Mouse (Mus musculus) stomach, embryonic 14.5 days (tissue): ENCODE data around the gene Aen. TPM values are rescaled to one million over a fixed set of nuclear protein-coding genes. Genes with fewer than 3 reads are reported as not detected.

Experiments
- ATAC-seq: fragments of 200-750 bp; cut with Nextera tagmentation; 2 replicates; pipeline ENCODE4 v1.8.0; 2017; ENCODE audit warnings: low read depth, moderate TSS enrichment; ENCODE audit not compliant: insufficient number of reproducible peaks, insufficient read depth, low FRiP score
- H3K27ac ChIP-seq: fragments of 300-500 bp; sonication (generic); 2 replicates; pipeline ENCODE4 v1.5.1; 2014; ENCODE audit warnings: mild to moderate bottlenecking, low read length, moderate library complexity, mixed read lengths
- H3K27me3 ChIP-seq: fragments of 300-500 bp; sonication (generic); 2 replicates; pipeline ENCODE4 v1.6.1; 2014; ENCODE audit warnings: low read length, control low read depth, mixed read lengths; ENCODE audit not compliant: control insufficient read depth, insufficient read depth
- H3K36me3 ChIP-seq: fragments of 300-500 bp; sonication (generic); 2 replicates; pipeline ENCODE4 v1.6.1; 2014; ENCODE audit warnings: mild to moderate bottlenecking, control low read depth, low read length, moderate library complexity, mixed read lengths; ENCODE audit not compliant: control insufficient read depth, insufficient read depth
- H3K4me1 ChIP-seq: fragments of 300-500 bp; sonication (generic); 2 replicates; pipeline ENCODE4 v1.6.1; 2014; ENCODE audit warnings: low read length, control low read depth, mixed read lengths; ENCODE audit not compliant: control insufficient read depth, insufficient read depth
- H3K4me2 ChIP-seq: fragments of 300-500 bp; sonication (generic); replicated peaks from 2 replicates; pipeline ENCODE4 v1.6.1; 2014; ENCODE audit warnings: low read depth, low read length, control low read depth
- H3K4me3 ChIP-seq: fragments of 300-500 bp; sonication (generic); 2 replicates; pipeline ENCODE4 v1.5.1; 2014; ENCODE audit warnings: low read depth, low read length, control low read depth
- H3K9ac ChIP-seq: fragments of 300-500 bp; sonication (generic); replicated peaks from 2 replicates; pipeline ENCODE4 v1.6.1; 2014; ENCODE audit warnings: low read depth, mild to moderate bottlenecking, control low read depth, low read length, moderate library complexity, mixed read lengths
- H3K9me3 ChIP-seq: fragments of 300-500 bp; sonication (generic); 2 replicates; pipeline ENCODE4 v1.6.1; 2016; ENCODE audit warnings: low read depth, low read length, control low read depth; ENCODE audit not compliant: control insufficient read depth
- WGBS: fragments of 180-500 bp; shearing (Covaris S2); extraction: QIAGEN DNeasy Blood & Tissue Kit; methylation state at CpG from one replicate; pipeline ENCODE4 v1.1.7; 2014; 5-methylcytosine and 5-hydroxymethylcytosine counted together
- polyA plus RNA-seq: library from polyadenylated mRNA; unstranded; fragments of >200 nt; fragmentation: Nextera tagmentation; extraction: Ambion mirVana; gene quantifications from 2 replicates; pipeline ENCODE4 v1.2.1, GENCODE M21; 2014

Aen gene
- polyA plus RNA-seq, 1 experiment from 2014 or later, result 34.9 TPM

DNA sequence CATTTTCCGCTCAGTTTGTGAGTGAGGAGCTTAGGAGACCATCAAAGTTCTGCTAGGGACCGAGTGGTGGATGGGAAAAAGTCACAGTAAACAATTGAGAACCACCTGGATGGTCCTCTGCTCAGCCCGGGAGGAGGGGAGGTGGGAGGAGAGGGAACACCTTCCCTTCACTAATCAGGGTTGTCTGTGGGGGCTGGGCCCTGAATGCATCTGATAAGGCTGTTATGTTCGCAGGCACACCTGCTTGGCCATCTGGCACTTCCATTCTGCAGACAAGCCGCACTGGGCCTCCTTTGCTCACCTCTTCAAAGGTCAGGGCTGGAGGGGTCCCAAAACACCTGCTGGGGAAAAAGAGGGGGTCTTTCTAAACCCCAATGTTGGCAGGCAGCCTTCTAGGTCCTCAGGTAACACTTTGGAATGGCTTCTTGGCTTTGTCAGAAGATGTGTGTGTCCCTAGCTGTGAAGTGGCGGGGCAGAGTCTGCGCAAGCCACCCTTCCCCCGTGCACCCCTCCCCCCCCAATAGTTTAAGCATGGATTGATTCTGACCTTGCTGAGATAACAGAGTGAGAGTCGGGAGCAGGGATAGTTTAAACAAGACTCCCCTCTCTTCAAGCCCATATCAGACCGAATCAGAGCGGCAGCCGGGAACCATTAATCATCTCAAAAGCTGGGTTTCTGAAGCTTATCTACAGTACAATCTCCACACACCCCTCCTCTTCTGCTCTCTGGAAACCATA is 30.3 kb upstream of the Aen start:
- no peak overlapping the region for H3K27ac ChIP-seq
- H3K4me1 ChIP-seq, result peaks cover 4% of the 10 kb centered on the region; the same call in 1 of the 2 replicates
- no peaks in the 10 kb centered on the region for H3K36me3 ChIP-seq
- no peaks in the 10 kb centered on the region for H3K27me3 ChIP-seq
- H3K4me3 ChIP-seq, result no peak overlapping the region
- H3K9ac ChIP-seq, result no peak overlapping the region
- H3K9me3 ChIP-seq, result no peaks in the 10 kb centered on the region
- WGBS, result 22% methylated on average over 12 of the region's 12 CpGs
- H3K4me2 ChIP-seq, result no peak overlapping the region
- ATAC-seq, result peak; percentile 61

DNA sequence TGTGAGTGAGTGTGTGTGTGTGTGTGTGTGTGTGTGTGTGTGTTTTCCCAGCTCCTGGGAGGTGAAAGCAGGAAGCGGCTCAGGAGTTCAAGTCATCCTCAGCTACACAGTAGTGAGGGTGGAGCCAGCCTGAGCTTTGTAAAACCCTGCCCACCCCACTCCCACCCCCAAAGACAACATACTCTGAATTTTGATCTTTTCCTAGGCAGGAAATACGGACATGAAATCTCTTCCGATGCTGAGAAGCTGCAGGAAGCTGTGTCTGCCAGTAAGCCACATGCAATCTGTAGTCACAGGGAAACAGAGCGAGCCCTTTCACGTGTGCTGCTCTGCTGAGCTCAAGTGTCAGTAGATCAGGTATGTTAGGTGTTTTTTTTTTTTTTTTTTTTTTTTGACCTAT is 26.9 kb upstream of the Aen start:
- Histone ChIP-seq H3K9ac (no peak overlapping the region), H3K9me3 (no peaks in the 10 kb centered on the region), H3K27ac (no peak overlapping the region), H3K4me1 (peaks cover 4% of the 10 kb centered on the region; the same call in 1 of the 2 replicates), H3K4me3 (no peak overlapping the region), H3K27me3 (no peaks in the 10 kb centered on the region), H3K36me3 (no peaks in the 10 kb centered on the region), H3K4me2 (no peak overlapping the region)
- 52% methylated on average over 5 of the region's 5 CpGs for WGBS
- no peak for ATAC-seq

DNA sequence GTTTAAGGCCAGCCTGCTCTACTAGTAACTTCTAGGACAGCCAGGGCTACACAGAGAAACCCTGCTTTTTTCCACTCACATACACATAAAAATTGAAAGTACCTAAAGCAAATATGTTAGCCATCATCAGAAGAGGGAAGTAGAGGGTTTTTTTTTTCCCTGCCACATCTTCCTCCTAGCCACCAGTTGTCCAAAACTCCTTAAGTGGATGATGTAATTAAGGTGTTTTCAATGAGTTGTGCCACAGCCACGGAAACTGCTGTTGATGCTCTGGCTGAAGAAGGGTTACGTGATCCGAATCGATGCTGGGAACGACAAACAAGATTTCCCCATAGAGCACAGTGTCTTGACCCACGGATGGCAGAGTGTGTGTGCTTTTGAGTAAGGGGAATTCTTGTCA is 23.3 kb upstream of the Aen start:
- ATAC-seq, result no peak
- no peak overlapping the region for H3K27ac ChIP-seq
- H3K9ac ChIP-seq, result no peak overlapping the region
- no peak overlapping the region for H3K4me2 ChIP-seq
- no peak overlapping the region for H3K4me3 ChIP-seq
- H3K9me3 ChIP-seq, result no peaks in the 10 kb centered on the region
- no peaks in the 10 kb centered on the region for H3K27me3 ChIP-seq
- WGBS, result 79% methylated on average over 6 of the region's 6 CpGs
- H3K4me1 ChIP-seq, result no peaks in the 10 kb centered on the region
- H3K36me3 ChIP-seq, result no peaks in the 10 kb centered on the region

DNA sequence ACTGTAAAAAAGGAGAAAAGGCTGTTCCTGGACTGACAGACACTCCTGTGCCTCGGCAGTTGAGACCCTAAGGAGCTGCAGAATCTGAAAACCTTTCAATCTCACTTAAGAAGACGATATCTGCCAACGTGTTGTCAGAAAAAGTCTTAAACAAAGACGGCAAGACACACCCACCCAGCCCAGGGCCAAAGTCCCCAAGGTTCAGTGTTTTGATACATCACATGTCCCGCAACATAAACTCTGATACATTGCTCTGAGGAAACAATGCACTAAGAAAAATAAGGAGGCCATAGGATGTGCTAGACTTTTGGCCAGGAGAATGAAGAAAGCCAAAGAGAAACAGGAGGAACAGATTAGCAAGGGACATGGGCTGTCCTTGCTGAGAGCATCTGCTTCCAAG is 22.8 kb upstream of the Aen start:
- no peak for ATAC-seq
- no peak overlapping the region for H3K4me3 ChIP-seq
- H3K9me3 ChIP-seq, result no peaks in the 10 kb centered on the region
- H3K4me2 ChIP-seq, result no peak overlapping the region
- no peak overlapping the region for H3K9ac ChIP-seq
- H3K4me1 ChIP-seq, result no peaks in the 10 kb centered on the region
- H3K36me3 ChIP-seq, result no peaks in the 10 kb centered on the region
- no peaks in the 10 kb centered on the region for H3K27me3 ChIP-seq
- WGBS, result 55% methylated on average over 5 of the region's 5 CpGs
- H3K27ac ChIP-seq, result no peak overlapping the region

DNA sequence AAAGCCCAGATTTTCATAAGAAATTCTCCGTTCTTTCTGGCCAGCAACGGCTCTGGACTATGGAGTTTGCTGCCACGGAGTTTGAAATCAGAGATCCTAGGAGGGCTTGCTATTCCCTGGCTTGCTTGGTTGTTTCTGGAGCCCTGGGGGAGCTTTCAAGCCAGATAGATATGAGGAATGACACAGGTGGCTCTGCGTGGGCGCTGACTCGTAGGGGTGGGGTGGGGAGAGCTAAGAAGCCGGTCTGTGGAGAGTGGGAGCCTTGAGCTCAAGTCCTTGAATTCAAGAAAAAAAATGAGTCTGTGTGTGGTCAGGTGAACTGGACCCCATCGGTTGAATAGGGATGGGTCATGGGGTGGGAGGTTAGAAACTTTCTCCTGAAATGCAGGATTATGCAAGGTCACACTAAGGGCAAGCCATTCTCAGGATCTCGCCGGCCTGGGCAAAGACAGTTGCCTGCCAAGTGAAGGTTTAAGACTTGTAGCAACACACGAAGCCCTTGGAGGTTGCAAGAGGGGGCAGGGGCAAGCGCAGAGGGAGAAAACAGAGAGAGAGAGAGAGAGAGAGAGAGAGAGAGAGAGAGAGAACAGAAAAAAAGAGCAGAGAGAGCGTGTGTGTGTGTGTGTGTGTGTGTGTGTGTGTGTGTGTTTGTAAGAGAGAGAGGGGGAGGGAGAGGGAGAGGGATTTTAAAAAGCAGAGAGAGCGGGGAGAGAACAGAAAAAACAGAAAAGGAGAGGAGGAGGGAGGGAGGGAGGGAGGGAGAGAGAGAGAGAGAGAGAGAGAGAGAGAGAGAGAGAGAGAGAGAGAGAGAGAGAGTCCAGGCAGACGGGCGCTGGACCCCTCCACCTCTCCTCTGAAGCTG is 13.8 kb upstream of the Aen start:
- Histone ChIP-seq H3K9me3 (no peaks in the 10 kb centered on the region), H3K4me2 (peak overlapping the region; percentile 39), H3K9ac (no peak overlapping the region), H3K4me3 (peak overlapping the region; percentile 20), H3K27ac (no peak overlapping the region), H3K36me3 (no peaks in the 10 kb centered on the region), H3K4me1 (no peaks in the 10 kb centered on the region; the same call in 1 of the 2 replicates), H3K27me3 (peaks cover 14% of the 10 kb centered on the region; the same call in 1 of the 2 replicates)
- 14% methylated on average over 14 of the region's 16 CpGs for WGBS
- ATAC-seq, result no peak

DNA sequence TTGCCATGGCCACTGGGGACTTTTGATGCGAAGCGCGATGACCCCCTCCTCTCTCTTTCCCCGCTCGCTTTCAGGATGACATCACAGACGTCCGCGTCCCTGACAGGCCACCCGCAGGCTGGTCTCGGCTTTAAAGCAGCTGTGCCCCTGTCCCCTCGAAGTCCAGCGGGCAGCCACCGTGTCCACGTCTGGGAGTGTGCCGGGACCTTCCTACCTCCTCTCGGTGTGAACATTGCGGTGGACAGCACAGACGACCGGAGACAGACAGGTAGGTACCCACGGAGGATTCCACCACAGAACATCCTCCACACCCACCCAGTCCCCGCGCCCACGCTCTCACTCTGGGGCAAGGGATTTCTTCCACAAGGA is 13.2 kb upstream of the Aen start:
- peak overlapping the region; percentile 20 for H3K4me3 ChIP-seq
- no peak overlapping the region for H3K9ac ChIP-seq
- H3K4me2 ChIP-seq, result peak overlapping the region; percentile 39
- no peaks in the 10 kb centered on the region; the same call in 1 of the 2 replicates for H3K4me1 ChIP-seq
- no peaks in the 10 kb centered on the region for H3K36me3 ChIP-seq
- H3K27me3 ChIP-seq, result peaks cover 14% of the 10 kb centered on the region; the same call in 1 of the 2 replicates
- whole genome bisulfite sequencing, result 2% methylated on average over 22 of the region's 23 CpGs
- ATAC-seq, result peak; percentile 35; the same call in 1 of the 2 replicates
- H3K9me3 ChIP-seq, result no peaks in the 10 kb centered on the region
- H3K27ac ChIP-seq, result no peak overlapping the region

DNA sequence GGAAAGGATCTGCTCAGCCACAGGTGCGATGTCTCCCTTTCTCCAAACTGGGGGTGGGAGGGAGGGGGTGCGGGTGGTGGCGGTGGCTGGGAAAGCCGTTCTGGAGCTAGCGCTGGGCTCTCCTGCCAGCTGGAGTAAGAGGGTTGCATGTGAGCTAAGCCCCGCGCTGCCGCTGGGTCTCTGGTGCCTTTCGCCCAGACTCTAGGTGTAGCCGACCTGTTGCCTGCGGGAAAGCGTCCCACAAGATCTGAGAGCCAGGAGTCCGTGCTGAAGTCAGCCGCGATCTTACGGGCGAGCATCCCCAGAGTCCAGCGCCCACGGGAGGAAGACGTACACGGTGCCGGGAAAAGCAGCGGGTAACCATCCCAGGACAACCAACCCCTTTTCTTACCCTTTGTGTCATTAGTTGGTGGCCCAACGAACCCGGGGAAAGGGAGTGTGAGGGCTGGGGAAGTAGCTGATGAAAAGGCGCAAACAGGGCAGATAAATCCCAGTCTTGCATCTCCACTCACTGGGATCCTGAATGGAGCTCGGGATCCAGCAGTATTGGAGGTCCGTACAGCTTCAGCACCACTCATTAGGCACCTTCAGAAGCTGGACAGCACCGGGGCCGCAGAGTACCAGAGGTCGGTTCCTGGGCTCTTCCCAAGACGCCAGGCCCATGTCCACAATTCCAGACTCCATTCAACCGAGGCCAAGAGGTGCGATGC is 12.5 kb upstream of the Aen start:
- no peak overlapping the region for H3K27ac ChIP-seq
- H3K36me3 ChIP-seq, result no peaks in the 10 kb centered on the region
- H3K4me1 ChIP-seq, result no peaks in the 10 kb centered on the region; the same call in 1 of the 2 replicates
- peak overlapping the region; percentile 20 for H3K4me3 ChIP-seq
- H3K9ac ChIP-seq, result no peak overlapping the region
- 1% methylated on average over 34 of the region's 34 CpGs for WGBS
- H3K27me3 ChIP-seq, result peaks cover 14% of the 10 kb centered on the region; the same call in 1 of the 2 replicates
- no peaks in the 10 kb centered on the region for H3K9me3 ChIP-seq
- H3K4me2 ChIP-seq, result peak overlapping the region; percentile 39; the same call in 1 of the 2 replicates
- no peak for ATAC-seq

DNA sequence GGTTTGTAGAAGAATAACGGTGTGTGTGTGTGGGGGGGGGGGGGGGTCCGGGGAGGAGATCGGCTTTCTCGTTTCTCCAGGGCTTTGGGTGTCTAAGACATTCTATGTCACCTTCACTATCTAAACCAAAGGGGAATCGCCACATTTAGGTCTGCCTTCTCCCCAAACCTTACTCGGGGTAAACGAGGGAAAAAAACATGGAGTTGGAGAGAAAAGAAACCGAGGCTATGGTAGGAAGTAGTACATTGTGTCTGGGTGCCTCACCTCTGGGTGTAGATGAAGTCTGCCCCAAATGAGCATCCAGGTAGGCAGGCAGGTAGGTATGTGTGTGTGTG is 12.0 kb upstream of the Aen start:
- Histone ChIP-seq H3K27ac (no peak overlapping the region), H3K9me3 (no peaks in the 10 kb centered on the region), H3K4me2 (no peak overlapping the region), H3K36me3 (no peaks in the 10 kb centered on the region), H3K9ac (no peak overlapping the region), H3K4me1 (no peaks in the 10 kb centered on the region; the same call in 1 of the 2 replicates), H3K4me3 (no peak overlapping the region), H3K27me3 (peaks cover 14% of the 10 kb centered on the region; the same call in 1 of the 2 replicates)
- ATAC-seq, result no peak
- WGBS, result 18% methylated on average over 8 of the region's 8 CpGs
